8 mouse cellular contexts compared by ENCODE assay signal in genomic region chr9:62847694-62848093, GRCm38 (mm10). TPM values are rescaled to one million over a fixed set of nuclear protein-coding genes. Genes with fewer than 3 reads are reported as not detected.
A peak's percentile ranks its signal among the peaks of the same experiment; 100 is the strongest.
DNase-seq lines count a peak whose midpoint lies in the region; ATAC-seq and TF ChIP-seq lines count a peak whose summit lies in the region.

No protein-coding gene starts in this region.

- no peak overlapping the region for H3K27ac ChIP-seq in hindbrain, postnatal 0 days

- H3K4me1 ChIP-seq in hindbrain, postnatal 0 days (ENCODE audit: insufficient read depth, low read length): no peaks in the 10 kb centered on the region

- H3K9ac ChIP-seq in hindbrain, postnatal 0 days (replicated peaks; ENCODE audit: low read length): no peak overlapping the region

- no peak overlapping the region for H3K4me3 ChIP-seq in hindbrain, postnatal 0 days (ENCODE audit: low read length)

- H3K4me2 ChIP-seq in hindbrain, postnatal 0 days (ENCODE audit: low read depth, low read length): no peak overlapping the region

- WGBS in hindbrain, postnatal 0 days: 4% methylated on average over 3 of the region's 3 CpGs

- peak; percentile 78 for DNase-seq in T-cell, adult 2 months (ENCODE audit: low spot score)
- DNase-seq in cerebellum, postnatal 14 days: peak; percentile 91 to 95
- peak; percentile 92 for DNase-seq in gastrocnemius, adult 18-20 months (ENCODE audit: low spot score)
- DNase-seq in hindbrain, postnatal 0 days (ENCODE audit: low spot score): peak; percentile 92
- DNase-seq in left cerebral cortex, adult 18-20 months (ENCODE audit: low spot score in 2 of 2): peak; percentile 85 to 92
- DNase-seq in right cerebral cortex, postnatal 14 days: peak; percentile 89
- DNase-seq in urinary bladder, postnatal 25 days (ENCODE audit: low spot score): peak; percentile 86

- H3K36me3 ChIP-seq in hindbrain, postnatal 0 days (ENCODE audit: insufficient read depth, low read length): no peaks in the 10 kb centered on the region

- TF ChIP-seq CTCF in hindbrain, postnatal 0 days (IDR thresholded peaks at IDR 0.05; ENCODE audit: low read depth): peak; percentile 99

- H3K9me3 ChIP-seq in hindbrain, postnatal 0 days (ENCODE audit: low read length): no peaks in the 10 kb centered on the region

- peak; percentile 78 for ATAC-seq in hindbrain, postnatal 0 days
- peak; percentile 97 for ATAC-seq in megakaryocyte, adult 5-6 weeks (ENCODE audit: poor library complexity, severe bottlenecking)

- H3K27me3 ChIP-seq in hindbrain, postnatal 0 days (ENCODE audit: insufficient read depth, low read length): no peaks in the 10 kb centered on the region

RNA-seq across cellular contexts. Expression of gene Cln6, which starts 9.1 kb away (rescaled TPM):
- 10 to 100 TPM; 18.9 to 20.1 TPM for total RNA-seq in gastrocnemius, adult 18-20 months (2021)
- total RNA-seq in hindbrain, postnatal 0 days (2014; rRNA removed): 31.7 and 41.6 TPM in 2 replicates
- polyA plus RNA-seq in hindbrain, postnatal 0 days (2015; fragmentation: Nextera tagmentation; extraction: Ambion mirVana): 9.5 and 10.4 TPM in 2 replicates
- 10 to 100 TPM; 10.8 to 14.6 TPM for total RNA-seq in left cerebral cortex, adult 18-20 months (2021)
- 38.1 and 51.5 TPM in 2 replicates for total RNA-seq in megakaryocyte, adult 5-6 weeks (2015)
- 24.7 and 27.3 TPM in 2 replicates for total RNA-seq in megakaryocyte, adult 5-6 weeks (2017)

RNA-seq across cellular contexts. Expression of gene Calml4, which starts 10.2 kb away (rescaled TPM):
- total RNA-seq in gastrocnemius, adult 18-20 months (2021): 1 to 10 TPM; 1.2 to 1.3 TPM
- 1.7 and 3.1 TPM in 2 replicates for total RNA-seq in hindbrain, postnatal 0 days (2014; rRNA removed)
- polyA plus RNA-seq in hindbrain, postnatal 0 days (2015; fragmentation: Nextera tagmentation; extraction: Ambion mirVana): 20.5 and 22.4 TPM in 2 replicates
- not detected for total RNA-seq in left cerebral cortex, adult 18-20 months (2021)
- total RNA-seq in megakaryocyte, adult 5-6 weeks (2015): not detected in 2 replicates
- total RNA-seq in megakaryocyte, adult 5-6 weeks (2017): 1.2 TPM in 1 of 2 replicates, not detected in the other

RNA-seq across cellular contexts. Expression of gene Fem1b, which starts 36.0 kb away (rescaled TPM):
- 10 to 100 TPM; 11.4 to 12.5 TPM for total RNA-seq in gastrocnemius, adult 18-20 months (2021)
- total RNA-seq in hindbrain, postnatal 0 days (2014; rRNA removed): 163 and 171 TPM in 2 replicates
- 29.1 and 33.2 TPM in 2 replicates for polyA plus RNA-seq in hindbrain, postnatal 0 days (2015; fragmentation: Nextera tagmentation; extraction: Ambion mirVana)
- total RNA-seq in left cerebral cortex, adult 18-20 months (2021): 100 to 1,000 TPM; 109 to 114 TPM
- total RNA-seq in megakaryocyte, adult 5-6 weeks (2015): 14.9 and 15.2 TPM in 2 replicates
- total RNA-seq in megakaryocyte, adult 5-6 weeks (2017): 29.3 and 31.6 TPM in 2 replicates
